Mouse (Mus musculus): ENCODE results near the gene Helz2.

DNA sequence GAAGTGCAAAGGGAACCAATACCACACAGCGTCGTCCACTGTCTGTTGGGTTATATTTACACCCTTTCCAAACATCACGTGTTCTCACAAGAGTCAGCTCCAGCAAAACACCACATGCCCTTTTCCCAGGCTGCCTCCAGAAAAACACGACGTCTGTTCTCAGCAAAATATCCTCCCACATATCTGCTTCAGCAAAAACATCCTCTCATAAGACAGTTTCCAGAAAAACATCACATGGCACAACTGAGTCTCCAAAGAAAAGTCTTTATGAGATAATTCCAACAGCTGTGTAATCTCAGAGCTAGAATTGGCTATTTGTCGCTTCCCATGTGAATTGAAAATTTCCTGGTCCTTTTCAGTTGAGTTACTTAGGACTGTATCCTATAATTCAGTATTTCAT is 60.9 kb downstream of the Helz2 start:
- TF ChIP-seq POLR2A (IDR thresholded peaks at IDR 0.05; ENCODE audit: insufficient read length, low read depth) = no peak
- no peak for TF ChIP-seq MYOD1 (IDR thresholded peaks at IDR 0.05; ENCODE audit: control insufficient read depth in 1 of 3, insufficient read length in 2 of 3, low read depth in 2 of 3)
- TF ChIP-seq CEBPB (IDR thresholded peaks at IDR 0.05; ENCODE audit: insufficient read depth, poor library complexity, severe bottlenecking) = no peak
- TF ChIP-seq SRF (IDR thresholded peaks at IDR 0.05; ENCODE audit: control insufficient read depth, insufficient read length, low read depth) = no peak
- TF ChIP-seq TCF3 (IDR thresholded peaks at IDR 0.05; ENCODE audit: insufficient read length, low read depth) = no peak
- TF ChIP-seq MAX (IDR thresholded peaks at IDR 0.05; ENCODE audit: low read depth) = no peak
- TF ChIP-seq REST (IDR thresholded peaks at IDR 0.05; ENCODE audit: insufficient read depth, insufficient read length) = no peak
- TF ChIP-seq TCF12 (IDR thresholded peaks at IDR 0.05; ENCODE audit: insufficient read depth, poor library complexity, severe bottlenecking) = no peak
- no peak for TF ChIP-seq E2F4 (IDR thresholded peaks at IDR 0.05; ENCODE audit: insufficient read depth)
- no peak for TF ChIP-seq USF1 (IDR thresholded peaks at IDR 0.05; ENCODE audit: low read depth)
- TF ChIP-seq POLR2AphosphoS2 (IDR thresholded peaks at IDR 0.05; ENCODE audit: insufficient read length, low read depth) = no peak
- no peak for TF ChIP-seq MYOG (IDR thresholded peaks at IDR 0.05; ENCODE audit: control insufficient read depth in 1 of 3, insufficient read depth in 1 of 3, insufficient read length in 2 of 3, low read depth in 2 of 3)
